Mouse (Mus musculus) spleen, postnatal 14 days (tissue): ENCODE results near the gene Arhgap23.

Source experiments
- DNase-seq, 2 experiments: peaks; one replicate each; pipeline ENCODE4 v3.0.0; 2021 to 2022; ENCODE audit warnings: low spot score in 2 of 2

Gene Arhgap23

DNA sequence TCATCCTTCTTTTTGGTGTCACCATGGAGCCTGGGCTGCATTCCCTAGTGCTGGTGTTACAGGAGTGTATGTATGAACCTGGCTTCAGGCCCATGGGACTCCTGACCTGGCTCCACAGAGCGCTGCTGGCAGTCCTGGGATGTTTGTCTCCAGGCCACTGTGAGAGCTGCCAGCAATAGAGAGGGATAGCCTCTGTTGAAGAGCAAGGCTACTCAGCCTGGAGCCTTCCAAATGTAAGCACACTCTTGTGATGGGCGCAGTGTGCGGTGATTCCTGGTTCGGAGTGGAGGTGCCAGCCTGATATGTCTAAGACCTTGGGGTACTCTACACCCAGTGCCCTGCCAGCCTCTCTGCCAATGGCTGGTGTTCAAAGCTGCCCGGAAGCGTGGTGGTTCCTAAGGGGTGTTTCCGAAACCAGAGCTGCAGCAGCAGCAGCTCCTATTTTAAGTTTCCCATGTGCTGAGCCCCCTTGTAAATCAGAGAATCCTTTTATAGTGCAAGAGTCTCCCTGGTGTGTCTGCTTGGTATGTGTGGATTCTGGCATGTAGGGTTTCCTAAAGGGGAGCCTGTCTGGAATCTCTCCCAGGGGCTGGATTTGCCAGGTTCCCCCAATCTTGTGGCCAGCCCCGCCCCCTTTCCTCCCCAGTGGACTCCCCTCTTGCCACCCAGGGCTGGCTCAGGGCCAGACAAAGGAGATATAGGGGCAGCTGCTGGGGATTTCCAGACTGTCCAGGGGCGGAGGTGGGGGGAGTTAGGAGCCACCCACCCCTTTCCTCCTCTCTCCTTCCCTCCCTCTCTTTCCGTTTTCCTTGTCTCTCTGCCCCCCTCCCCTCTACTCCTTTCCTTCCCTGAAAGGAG is 9.0 kb upstream of the Arhgap23 start:
- DNase-seq, result no peak

DNA sequence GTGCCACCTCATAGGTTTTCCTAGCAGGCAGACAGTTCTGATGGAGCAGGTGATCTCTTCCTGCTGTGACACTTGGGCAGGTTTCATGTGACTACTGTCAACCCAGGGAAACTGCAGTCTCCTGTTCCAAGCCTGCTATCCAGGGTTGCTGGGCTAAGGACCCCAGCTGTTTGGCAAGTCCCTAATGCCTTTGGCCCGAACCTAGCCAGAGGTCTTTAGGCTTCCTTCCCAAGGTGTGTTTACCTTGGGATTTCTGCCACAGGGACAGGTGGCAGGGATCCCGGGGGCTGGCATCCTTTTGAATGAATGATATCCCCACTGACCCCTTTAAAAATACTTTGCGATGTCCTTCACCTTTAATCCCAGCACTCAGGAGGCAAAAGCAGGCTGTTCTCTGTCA is 7.9 kb upstream of the Arhgap23 start:
- DNase-seq, result no peak

DNA sequence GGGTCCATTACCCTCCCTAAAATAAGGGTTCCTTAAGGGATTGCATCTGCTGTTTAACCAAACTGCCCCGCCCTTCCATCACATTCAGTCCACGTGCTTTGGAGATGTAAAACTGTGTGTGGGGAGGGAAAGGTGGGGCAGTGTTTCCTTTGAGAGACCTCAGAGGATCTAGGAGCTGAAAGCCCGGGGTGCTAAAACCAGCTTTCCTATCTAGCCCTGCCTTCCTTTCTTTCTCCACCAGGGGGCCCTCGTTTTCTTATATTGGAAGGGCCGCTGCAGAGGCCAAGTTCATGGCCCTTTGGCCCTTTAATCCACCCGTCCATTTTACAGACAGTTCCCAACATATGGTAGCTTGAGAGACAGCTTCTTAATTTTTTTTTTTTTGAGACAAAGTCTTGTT is 7.2 kb upstream of the Arhgap23 start:
- DNase-seq, result peak; percentile 64 to 81

DNA sequence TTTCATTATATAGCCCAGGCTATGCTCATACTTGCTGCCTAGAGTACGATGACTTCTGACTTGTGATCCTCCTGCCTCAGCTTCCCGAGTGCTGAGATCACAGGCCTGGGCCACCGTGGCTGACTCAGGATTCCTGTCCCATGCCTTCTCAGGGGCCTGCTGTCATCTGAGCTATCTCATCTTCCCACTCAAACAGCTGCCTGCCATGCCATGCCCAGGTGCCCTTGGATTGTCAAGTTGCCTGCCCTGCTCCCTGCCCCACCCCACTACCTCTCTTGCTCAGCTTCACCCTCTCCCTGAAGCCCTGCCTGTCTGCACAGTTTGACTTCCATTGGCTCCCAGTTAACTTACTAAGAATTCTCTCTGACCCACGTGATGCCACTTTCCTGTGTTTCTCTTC is 4.4 kb upstream of the Arhgap23 start:
- DNase-seq, result no peak

DNA sequence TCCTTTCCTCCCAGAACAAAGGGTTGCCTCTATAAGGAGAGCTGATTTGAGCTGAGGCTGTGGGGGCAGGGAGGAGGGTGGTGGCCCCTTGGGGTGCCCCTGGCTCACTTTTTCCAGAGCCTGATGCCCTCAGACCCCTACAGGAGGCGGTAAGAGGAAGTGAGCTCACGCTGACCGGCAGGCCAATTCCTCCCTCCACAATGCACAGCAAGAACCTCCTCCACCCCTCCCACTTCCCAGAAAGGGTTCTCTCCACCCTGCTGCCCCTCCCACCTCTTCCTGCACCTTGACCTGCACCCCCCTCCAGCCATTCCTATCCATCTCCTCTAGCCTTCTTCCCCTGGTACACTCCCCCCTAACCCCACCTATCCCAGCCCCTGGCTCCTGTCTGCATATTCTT is 3.2 kb upstream of the Arhgap23 start:
- DNase-seq, result no peak

DNA sequence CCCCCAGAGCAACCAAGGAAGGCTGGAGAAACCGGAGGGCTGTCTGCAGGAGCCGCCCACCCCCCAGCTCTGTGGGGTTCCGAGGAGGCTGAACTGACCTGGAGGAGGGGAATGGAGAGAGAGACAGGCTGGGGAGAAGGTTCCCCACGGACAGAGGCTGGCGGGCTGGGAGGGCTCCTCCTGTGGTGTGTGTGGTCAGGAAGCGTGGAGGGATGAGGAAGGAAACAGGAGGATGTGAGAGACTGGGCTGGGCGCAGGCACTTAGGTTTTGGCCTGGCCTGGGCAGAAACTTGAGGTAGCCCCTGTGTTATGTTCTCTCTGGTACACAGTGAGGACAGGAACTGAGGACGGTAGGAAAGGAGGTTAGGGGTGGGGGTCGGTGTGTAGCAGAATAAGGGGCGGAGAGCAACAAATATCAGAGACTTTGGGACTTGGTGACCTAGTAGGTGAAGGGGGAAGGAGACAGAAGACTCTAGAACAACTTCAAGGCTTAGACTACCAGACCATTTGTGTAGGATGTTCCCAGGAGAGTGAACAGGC is 2.5 kb upstream of the Arhgap23 start:
- DNase-seq, result no peak

- no peak for DNase-seq
These were observed 641 bp downstream of the Arhgap23 start for GRCm38 (mm10) chr11:97415712-97416636.

DNA sequence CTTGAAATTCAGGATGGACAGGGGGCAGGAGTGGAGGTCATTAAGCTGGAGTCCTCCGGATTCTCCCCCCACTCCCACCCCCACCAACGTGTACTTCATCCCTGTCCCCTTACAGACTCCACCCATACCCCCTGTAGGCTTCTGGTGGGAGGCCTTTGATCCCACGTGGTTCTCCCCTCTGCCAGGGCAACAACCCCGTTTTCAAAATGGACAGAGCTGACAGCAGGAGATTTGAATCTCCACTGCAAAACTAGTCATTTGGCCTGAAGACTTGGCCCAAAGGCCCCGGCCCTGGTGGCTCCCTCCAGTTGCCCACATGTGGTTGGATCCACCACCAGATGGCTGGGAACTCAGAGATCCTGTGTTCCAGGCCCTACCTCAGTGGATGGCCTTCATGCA is 1.3 kb downstream of the Arhgap23 start:
- DNase-seq, result no peak

DNA sequence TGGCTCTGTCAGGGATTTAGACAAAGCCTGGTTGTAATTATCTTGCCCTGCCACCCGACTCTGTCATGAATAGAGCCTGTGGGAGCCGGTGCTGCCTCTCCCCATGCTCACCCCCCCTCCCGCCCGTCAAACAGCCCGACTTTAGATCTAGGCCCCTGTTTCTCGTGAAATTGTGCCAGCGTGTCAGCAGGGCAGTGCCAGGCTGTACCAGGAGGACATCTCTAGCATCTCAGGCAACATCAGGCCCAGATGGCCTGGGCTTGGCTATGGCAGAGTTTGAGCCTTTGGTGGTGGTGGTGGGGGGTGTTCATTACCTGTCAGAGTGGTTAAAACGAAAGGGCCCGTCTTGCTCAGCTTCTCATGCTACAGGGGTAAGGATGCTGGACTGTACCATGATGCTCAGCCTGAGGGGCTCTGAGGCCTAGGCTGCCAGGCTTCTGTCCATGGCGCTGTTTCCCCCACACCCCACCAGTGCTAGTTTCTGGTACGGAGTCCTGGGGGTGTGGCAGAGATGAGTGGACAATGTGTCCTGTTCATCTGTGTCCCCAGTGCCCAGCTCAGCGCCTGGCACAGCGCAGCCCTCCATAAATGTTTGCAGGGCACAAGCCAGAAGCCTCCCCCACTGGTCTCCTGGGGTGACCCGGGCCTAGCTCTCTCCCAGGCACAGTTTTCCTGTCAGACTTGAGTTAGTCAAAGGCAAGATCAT is 3.7 kb downstream of the Arhgap23 start:
- no peak for DNase-seq

GRCm38 (mm10) chr11:97419540-97419900 is 4.2 kb downstream of the Arhgap23 start:
- no peak for DNase-seq

- DNase-seq, result no peak
These were observed 7.2 kb downstream of the Arhgap23 start for GRCm38 (mm10) chr11:97422507-97422906.

- DNase-seq, result no peak
These were observed 8.9 kb downstream of the Arhgap23 start for GRCm38 (mm10) chr11:97424092-97424692.

DNA sequence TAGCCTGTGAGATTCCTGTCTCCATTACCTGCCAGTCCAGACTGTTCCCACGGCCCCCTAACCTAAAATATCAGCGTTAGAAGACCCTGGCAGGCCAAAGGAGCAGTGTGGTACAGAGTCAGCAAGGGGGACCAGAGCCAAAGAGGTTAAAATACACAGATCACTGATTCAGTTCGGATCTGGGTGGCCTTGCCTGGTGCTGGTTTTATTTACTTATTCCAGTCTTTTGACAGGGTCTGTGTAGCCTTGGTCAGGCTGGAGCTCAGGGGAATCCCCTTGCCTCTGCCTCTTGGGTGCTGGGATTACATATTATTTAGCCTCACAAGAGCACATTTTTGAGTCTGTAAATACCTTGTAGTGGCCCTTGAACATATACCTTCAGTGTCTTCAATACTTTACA is 9.5 kb downstream of the Arhgap23 start:
- no peak for DNase-seq

DNA sequence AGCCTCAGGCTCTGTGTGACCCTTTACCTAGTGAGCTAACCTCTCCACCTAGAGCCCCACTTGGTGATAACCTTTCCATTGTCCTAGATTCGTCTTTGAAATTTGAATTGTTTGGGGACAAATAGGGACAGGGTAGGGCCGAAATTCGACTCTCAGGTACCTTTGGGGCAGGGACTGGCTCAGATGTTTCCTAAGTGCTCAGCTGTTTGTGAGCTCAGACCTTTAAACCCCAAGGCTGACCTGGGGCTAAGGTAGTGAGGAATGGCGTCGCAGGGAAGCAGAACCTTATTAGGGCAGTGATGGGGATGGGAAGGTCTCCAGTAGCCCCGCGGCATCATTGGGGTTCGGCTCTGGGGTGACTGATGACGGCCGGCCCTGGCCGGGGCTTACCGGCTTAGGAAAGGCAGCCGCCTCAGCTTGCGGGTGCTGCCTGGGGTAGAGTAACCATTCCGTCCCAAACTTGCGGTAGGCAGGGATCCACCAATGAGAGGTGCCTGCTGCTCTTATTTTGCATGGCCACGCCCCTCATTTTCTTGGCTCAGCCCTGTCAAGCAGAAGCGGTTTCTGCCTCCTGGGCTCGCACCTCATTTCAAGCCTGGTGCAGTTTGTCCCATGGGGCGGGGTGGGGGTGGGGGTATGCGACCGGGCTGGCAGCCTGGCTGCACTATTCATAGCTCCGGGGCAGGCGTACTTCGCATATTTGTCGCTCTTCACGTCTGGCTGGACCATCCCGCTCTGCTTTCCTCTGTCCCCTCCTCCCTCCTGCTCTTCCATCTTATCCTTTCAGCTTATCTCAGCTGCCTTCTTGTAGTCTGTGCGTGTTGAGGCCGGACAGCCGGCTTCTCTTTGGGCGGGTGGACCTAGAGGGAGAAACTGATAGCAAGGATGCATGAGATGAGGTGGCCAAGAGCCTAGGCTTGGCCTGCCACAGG is 12.7 kb downstream of the Arhgap23 start:
- peak; percentile 67 to 72 for DNase-seq

GRCm38 (mm10) chr11:97428726-97429077 is 13.4 kb downstream of the Arhgap23 start:
- no peak for DNase-seq

DNA sequence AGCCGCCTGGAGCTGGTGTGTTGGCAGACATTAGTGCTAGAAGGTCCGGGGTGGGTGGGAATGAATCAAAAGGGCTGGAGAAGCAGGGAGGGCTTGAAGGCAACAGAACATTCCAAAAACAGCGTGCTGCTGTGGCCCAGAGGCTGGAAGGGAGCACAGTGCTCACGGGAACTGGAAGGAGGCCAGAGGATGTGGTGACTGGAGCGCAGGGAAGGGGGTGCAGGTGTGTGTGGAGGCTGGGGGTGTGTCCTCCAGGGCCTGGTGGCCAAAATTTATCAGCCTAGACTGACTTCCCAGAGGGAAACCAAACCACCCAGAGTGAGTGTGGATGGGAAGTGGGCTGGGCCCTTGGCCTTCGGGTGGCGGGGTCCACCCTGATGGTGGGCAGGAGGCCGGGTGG is 14.3 kb downstream of the Arhgap23 start:
- DNase-seq, result no peak

DNA sequence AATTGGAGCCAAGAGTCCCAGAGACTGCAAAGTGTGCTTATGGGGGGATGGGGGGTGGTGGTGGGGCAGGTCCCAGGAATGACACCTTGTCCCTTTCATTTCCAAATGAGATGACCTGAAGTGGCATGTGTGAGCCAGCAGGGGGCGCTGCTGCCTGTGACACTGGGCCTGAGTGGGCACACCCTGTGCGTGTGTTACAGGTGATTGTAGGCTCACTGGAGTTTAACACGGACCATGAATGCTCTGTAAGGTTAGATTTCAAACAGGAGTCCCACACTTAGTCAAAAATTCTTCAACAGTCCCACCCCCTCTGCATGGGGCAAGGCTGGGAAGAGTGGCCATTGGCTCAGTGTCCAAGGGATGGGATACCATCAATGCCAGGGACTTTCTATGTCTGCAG is 16.7 kb downstream of the Arhgap23 start:
- DNase-seq, result peak; percentile 64 to 80

GRCm38 (mm10) chr11:97432983-97433539 is 17.7 kb downstream of the Arhgap23 start:
- DNase-seq, result no peak

DNA sequence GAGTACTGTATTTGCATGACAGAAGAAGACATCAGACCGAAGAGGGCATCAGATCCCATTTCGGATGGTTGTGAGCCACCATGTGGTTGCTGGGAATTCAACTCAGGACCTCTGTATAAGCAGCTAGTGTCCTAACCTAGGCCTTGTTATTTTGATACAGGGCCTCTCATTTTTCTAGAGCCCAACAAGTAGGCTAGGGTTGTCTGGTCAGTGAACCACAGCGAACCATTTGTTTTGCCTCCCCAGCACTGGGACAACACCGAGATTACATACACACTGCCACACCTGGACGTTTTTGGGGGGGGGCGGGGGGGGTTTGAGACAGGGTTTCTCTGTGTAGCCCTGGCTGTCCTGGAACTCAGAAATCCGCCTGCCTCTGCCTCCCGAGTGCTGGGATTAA is 18.8 kb downstream of the Arhgap23 start:
- DNase-seq, result no peak
